Mouse (Mus musculus): ENCODE data around the gene Med31.
"Not testable (repeated sequence)": the region's sequence is repeated elsewhere in the genome, so short reads cannot be mapped to it uniquely, and the experiment has no call there.

Med31 gene

GRCm38 (mm10) chr11:72196506-72196905 is 18.9 kb downstream of the Med31 start:
- DNase-seq: no peak

DNA sequence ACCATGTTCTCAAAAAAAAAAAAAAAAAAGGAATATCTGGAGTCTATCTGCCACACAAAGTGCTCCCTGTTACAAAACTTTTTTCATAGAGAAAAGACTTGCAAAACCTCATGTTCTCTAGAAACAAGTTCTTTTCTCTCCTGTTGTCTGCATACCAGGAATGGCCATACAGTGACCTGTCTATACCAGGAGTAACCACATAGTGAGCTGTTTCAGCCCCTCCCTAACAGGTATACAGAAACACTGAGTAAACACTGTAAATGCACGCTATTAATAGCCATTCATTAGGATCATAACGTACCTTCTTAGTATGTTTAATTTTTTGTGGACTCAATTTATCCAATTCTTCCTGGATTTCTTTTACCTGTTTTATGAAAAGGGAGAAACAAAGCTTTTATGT is 21.1 kb downstream of the Med31 start:
- DNase-seq: no peak

- DNase-seq: no peak
These were observed 24.5 kb downstream of the Med31 start for GRCm38 (mm10) chr11:72190857-72191256.

DNA sequence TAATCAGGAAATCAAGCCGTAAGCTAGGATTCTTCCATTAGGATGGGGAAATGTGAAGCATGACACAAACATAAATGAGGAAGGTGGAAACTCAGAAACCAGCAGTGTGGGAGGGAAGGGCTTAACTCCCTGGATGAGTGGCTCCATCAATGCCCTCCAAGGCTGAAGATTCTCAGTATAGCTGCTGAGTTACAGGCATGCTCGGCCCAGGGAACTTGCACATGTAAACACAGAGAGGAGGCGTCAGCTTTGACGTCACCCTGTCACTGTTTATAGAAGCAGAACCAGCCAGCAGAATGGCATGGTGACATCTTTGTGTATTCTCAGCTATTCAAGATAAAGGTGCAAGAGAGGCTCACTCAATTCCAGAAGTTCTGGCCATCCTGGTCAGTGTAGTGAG is 31.1 kb downstream of the Med31 start:
- no peak for DNase-seq

- DNase-seq: no peak
These were observed 34.3 kb downstream of the Med31 start for GRCm38 (mm10) chr11:72181136-72181535.

DNA sequence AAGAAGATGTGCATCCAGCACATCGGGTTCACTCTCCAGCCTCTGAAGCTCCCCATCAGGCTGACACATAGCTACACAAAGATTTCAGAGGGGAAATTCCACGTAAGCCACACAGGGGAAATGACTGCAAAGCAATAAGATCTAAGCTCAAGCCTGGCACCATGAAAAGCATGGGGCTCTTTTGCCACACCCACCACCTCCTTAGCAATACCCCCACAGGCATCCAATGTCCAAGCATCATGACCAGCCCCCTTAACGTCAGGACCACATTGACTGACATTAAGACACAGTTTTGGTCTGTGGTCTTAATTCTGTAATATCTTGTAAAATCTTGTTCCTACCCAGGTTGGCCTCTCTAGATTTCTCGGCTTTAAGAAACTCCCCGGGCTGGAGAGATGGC is 34.8 kb downstream of the Med31 start:
- DNase-seq: no peak

- DNase-seq: no peak
These were observed 38.8 kb downstream of the Med31 start for GRCm38 (mm10) chr11:72176553-72176952.

GRCm38 (mm10) chr11:72175966-72176365 is 39.4 kb downstream of the Med31 start:
- DNase-seq: no peak

GRCm38 (mm10) chr11:72174721-72175120 is 40.7 kb downstream of the Med31 start:
- no peak for DNase-seq

DNA sequence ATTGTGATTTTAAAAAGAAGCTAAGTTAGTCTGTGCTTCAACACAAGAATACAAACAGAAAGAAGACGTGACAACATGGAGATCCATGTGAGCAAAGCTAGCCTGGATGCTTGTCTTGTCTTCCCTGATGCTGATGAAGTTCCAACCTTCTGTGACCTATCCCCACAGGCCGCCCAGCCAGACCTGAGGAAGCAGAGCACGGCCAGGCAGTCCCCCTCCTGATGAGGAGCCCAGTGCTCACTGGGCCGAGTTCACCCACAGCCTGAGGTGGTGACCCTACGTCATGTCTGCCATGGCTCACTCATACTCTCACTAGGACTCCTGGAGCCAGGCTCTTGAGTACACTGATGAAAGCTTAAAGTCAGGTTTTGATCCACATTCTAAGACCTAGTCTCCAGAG is 41.9 kb downstream of the Med31 start:
- DNase-seq: no peak

GRCm38 (mm10) chr11:72171906-72172305 is 43.5 kb downstream of the Med31 start:
- DNase-seq: not testable (repeated sequence)

DNA sequence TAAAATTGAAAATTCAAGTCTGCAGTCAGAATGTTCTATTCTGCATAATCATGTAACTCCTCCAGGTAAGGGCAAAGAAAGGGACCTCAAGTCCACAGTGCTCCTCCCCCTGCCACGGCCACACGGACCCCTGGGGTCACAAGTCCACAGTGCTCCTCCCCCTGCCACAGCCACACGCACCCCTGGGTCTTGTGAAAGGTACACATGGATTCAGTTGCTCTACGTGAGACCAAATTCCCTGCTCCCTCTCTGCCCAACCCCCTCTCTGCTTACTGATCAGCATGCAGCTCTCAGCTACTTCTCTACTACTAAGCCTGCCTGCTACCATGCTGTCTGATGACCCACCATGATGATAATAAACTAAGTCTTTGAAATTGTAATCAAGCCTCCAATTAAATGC is 45.5 kb downstream of the Med31 start:
- no peak for DNase-seq

GRCm38 (mm10) chr11:72163198-72163597 is 52.2 kb downstream of the Med31 start:
- DNase-seq: no peak
